Mouse (Mus musculus): ENCODE results near the gene Chaf1b.

DNA sequence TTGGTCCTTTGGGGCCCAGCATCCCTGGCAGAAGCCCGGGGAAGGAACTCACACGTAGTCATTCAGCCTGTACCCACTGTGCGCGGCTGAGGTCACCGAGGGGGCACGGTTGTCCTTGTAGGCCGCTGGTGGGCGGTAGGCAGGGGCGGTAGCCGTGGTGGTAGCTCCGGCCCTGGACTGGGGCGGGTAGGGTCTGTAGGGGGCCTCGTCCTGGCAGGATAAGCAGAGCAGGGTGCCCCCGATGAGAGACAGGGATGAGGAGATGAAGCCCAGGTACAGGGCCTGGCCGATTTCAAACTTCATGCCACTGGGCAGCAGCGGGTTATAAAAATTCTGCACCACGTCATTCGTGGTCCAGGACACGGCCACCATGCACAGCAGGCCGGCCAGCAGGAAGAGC lies 35.5 kb downstream of the Chaf1b start:
- TF ChIP-seq POLR2A (IDR thresholded peaks at IDR 0.05; ENCODE audit: extremely low read depth, insufficient read depth, low read length), result no peak
- no peak for TF ChIP-seq CTCF (IDR thresholded peaks at IDR 0.05; ENCODE audit: extremely low read depth, insufficient read depth, low read length)

All from cortical plate, adult 2 months (tissue).